Mouse (Mus musculus): ENCODE data around the gene B4galnt4. TPM values are rescaled to one million over a fixed set of nuclear protein-coding genes. Genes with fewer than 3 reads are reported as not detected.
"Not testable (repeated sequence)": the region's sequence is repeated elsewhere in the genome, so short reads cannot be mapped to it uniquely, and the experiment has no call there.

Gene B4galnt4
- total RNA-seq (2014; rRNA removed) (126 and 163 TPM in 2 replicates), polyA plus RNA-seq (2015; fragmentation: Nextera tagmentation; extraction: Ambion mirVana) (42.3 and 47.4 TPM in 2 replicates)

- peak within 1 kb of the TSS; percentile 92 for H3K27ac ChIP-seq (ENCODE audit: low read depth, low read length)
- no peaks in the 10 kb centered on the region for H3K27me3 ChIP-seq (ENCODE audit: insufficient read depth, low read length)
- no peak for TF ChIP-seq CTCF (IDR thresholded peaks at IDR 0.05; ENCODE audit: low read depth)
- H3K36me3 ChIP-seq (ENCODE audit: insufficient read depth): peaks cover 20% of the 10 kb centered on the region
- peak within 1 kb of the TSS; percentile 84 for H3K4me2 ChIP-seq (ENCODE audit: low read depth)
- peak; percentile 98 for ATAC-seq
- DNase-seq: peak; percentile 96
- H3K4me1 ChIP-seq (ENCODE audit: insufficient read depth): peaks cover 18% of the 10 kb centered on the region
- no peaks in the 10 kb centered on the region for H3K9me3 ChIP-seq (ENCODE audit: low read length)
- WGBS: 1% methylated on average over 72 of the region's 72 CpGs
- H3K4me3 ChIP-seq (ENCODE audit: low read depth, low read length): peak within 1 kb of the TSS; percentile 85
- peak within 1 kb of the TSS; percentile 99 for H3K9ac ChIP-seq
Observed at GRCm38 (mm10) chr7:141060426-141061242, at the start of gene B4galnt4. B4galnt4 (plus strand) TSS chr7:141061104.

GRCm38 (mm10) chr7:141011238-141011770 is 49.6 kb upstream of the B4galnt4 start:
- Histone ChIP-seq H3K4me1 (ENCODE audit: insufficient read depth) (no peaks in the 10 kb centered on the region), H3K36me3 (ENCODE audit: insufficient read depth) (no peaks in the 10 kb centered on the region), H3K4me3 (ENCODE audit: low read depth, low read length) (no peak overlapping the region), H3K27ac (ENCODE audit: low read depth, low read length) (no peak overlapping the region), H3K4me2 (ENCODE audit: low read depth) (no peak overlapping the region), H3K9me3 (ENCODE audit: low read length) (no peaks in the 10 kb centered on the region), H3K27me3 (ENCODE audit: insufficient read depth, low read length) (no peaks in the 10 kb centered on the region), H3K9ac (no peak overlapping the region)
- 95% methylated on average over 7 of the region's 7 CpGs for WGBS
- no peak for TF ChIP-seq CTCF (IDR thresholded peaks at IDR 0.05; ENCODE audit: low read depth)
- no peak for ATAC-seq
- DNase-seq: no peak

- no peak for TF ChIP-seq CTCF (IDR thresholded peaks at IDR 0.05; ENCODE audit: low read depth)
- no peak overlapping the region for H3K4me2 ChIP-seq (ENCODE audit: low read depth)
- H3K4me1 ChIP-seq (ENCODE audit: insufficient read depth): no peaks in the 10 kb centered on the region
- H3K27ac ChIP-seq (ENCODE audit: low read depth, low read length): no peak overlapping the region
- DNase-seq (no peak), ATAC-seq (no peak)
- WGBS: 87% methylated on average over 10 of the region's 10 CpGs
- no peaks in the 10 kb centered on the region for H3K36me3 ChIP-seq (ENCODE audit: insufficient read depth)
- no peak overlapping the region for H3K4me3 ChIP-seq (ENCODE audit: low read depth, low read length)
- no peak overlapping the region for H3K9ac ChIP-seq
- H3K27me3 ChIP-seq (ENCODE audit: insufficient read depth, low read length): no peaks in the 10 kb centered on the region
- H3K9me3 ChIP-seq (ENCODE audit: low read length): no peaks in the 10 kb centered on the region
Observed at GRCm38 (mm10) chr7:141016707-141017697, 43.9 kb upstream of the B4galnt4 start.

- not testable (repeated sequence) for H3K27me3 ChIP-seq (ENCODE audit: insufficient read depth, low read length); H3K4me2 ChIP-seq (ENCODE audit: low read depth); ATAC-seq; H3K4me3 ChIP-seq (ENCODE audit: low read depth, low read length); H3K36me3 ChIP-seq (ENCODE audit: insufficient read depth); DNase-seq; H3K4me1 ChIP-seq (ENCODE audit: insufficient read depth); H3K9ac ChIP-seq; H3K9me3 ChIP-seq (ENCODE audit: low read length); H3K27ac ChIP-seq (ENCODE audit: low read depth, low read length)
- 85% methylated on average over 1 of the region's 1 CpGs for WGBS
Observed at GRCm38 (mm10) chr7:141017824-141018223, 43.1 kb upstream of the B4galnt4 start, which contains the start of gene Ifitm6. Ifitm6 (minus strand) TSS chr7:141017924.

- TF ChIP-seq CTCF (IDR thresholded peaks at IDR 0.05; ENCODE audit: low read depth): no peak
- H3K36me3 ChIP-seq (ENCODE audit: insufficient read depth): no peaks in the 10 kb centered on the region
- ATAC-seq (no peak), DNase-seq (no peak)
- H3K27ac ChIP-seq (ENCODE audit: low read depth, low read length): no peak overlapping the region
- H3K4me3 ChIP-seq (ENCODE audit: low read depth, low read length): no peak overlapping the region
- no peaks in the 10 kb centered on the region for H3K4me1 ChIP-seq (ENCODE audit: insufficient read depth)
- H3K9ac ChIP-seq: no peak overlapping the region
- WGBS: 90% methylated on average over 5 of the region's 5 CpGs
- H3K9me3 ChIP-seq (ENCODE audit: low read length): no peaks in the 10 kb centered on the region
- no peak overlapping the region for H3K4me2 ChIP-seq (ENCODE audit: low read depth)
- no peaks in the 10 kb centered on the region for H3K27me3 ChIP-seq (ENCODE audit: insufficient read depth, low read length)
Observed at GRCm38 (mm10) chr7:141019028-141019427, 41.9 kb upstream of the B4galnt4 start.

- 86% methylated on average over 14 of the region's 14 CpGs for WGBS
Observed at GRCm38 (mm10) chr7:141021489-141022449, 39.1 kb upstream of the B4galnt4 start.

More at GRCm38 (mm10) chr7:141021489-141022449, 39.1 kb upstream of the B4galnt4 start:
- no peaks in the 10 kb centered on the region for H3K36me3 ChIP-seq (ENCODE audit: insufficient read depth)
- H3K4me2 ChIP-seq (ENCODE audit: low read depth): no peak overlapping the region
- ATAC-seq: no peak
- DNase-seq: no peak
- H3K4me1 ChIP-seq (ENCODE audit: insufficient read depth): no peaks in the 10 kb centered on the region
- no peak overlapping the region for H3K9ac ChIP-seq
- H3K27me3 ChIP-seq (ENCODE audit: insufficient read depth, low read length): no peaks in the 10 kb centered on the region
- TF ChIP-seq CTCF (IDR thresholded peaks at IDR 0.05; ENCODE audit: low read depth): no peak
- H3K9me3 ChIP-seq (ENCODE audit: low read length): no peaks in the 10 kb centered on the region
- no peak overlapping the region for H3K4me3 ChIP-seq (ENCODE audit: low read depth, low read length)
- no peak overlapping the region for H3K27ac ChIP-seq (ENCODE audit: low read depth, low read length)
